Mouse (Mus musculus): ENCODE results near the gene Gpr132.
"Not testable (repeated sequence)": the region's sequence is repeated elsewhere in the genome, so short reads cannot be mapped to it uniquely, and the experiment has no call there.

DNA sequence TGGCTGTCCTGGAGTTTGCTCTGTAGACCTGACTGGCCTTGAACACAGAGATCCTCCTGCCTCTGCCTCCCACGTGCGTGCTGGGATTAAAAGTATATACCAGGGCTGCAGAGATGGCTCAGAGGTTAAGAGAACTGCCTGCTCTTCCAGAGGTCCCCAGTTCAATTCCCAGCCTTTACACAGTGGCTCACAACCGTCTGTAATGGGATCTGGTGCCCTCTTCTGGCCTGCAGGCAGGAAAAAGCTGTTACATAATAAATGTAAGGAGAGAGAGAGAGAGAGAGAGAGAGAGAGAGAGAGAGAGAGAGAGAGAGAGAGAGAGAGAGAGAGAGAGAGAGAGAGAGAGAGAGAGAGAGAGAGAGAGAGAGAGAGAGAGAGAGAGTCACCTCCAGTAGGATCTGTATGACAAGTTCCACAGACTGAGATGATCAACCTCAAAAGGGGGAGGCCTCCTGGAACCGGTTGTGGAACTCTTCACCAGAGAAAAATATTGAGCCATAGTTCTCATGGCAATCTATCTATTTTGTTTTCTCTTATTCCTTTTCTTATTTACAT lies 26.6 kb downstream of the Gpr132 start:
- 0 out of 2 replicates have a peak, but pooled peaks have one; percentile 3 for TF ChIP-seq CTCF (IDR thresholded peaks at IDR 0.05; ENCODE audit: low read depth, low read length)
- TF ChIP-seq POLR2A (IDR thresholded peaks at IDR 0.05; ENCODE audit: extremely low read depth, insufficient read depth, low read length), result not testable (repeated sequence)
